Mouse (Mus musculus) heart, adult 11 months (tissue): ENCODE data around the gene Eef1akmt1.

Experiments used
- DNase-seq: peaks from one replicate; pipeline ENCODE4 v3.0.0; 2022

Eef1akmt1 gene

GRCm38 (mm10) chr14:57571155-57572133 is at the start of gene Eef1akmt1:
TSS of gene Eef1akmt1 (minus strand) at chr14:57571612.
- DNase-seq, result peak; percentile 100

- DNase-seq, result no peak
Observed at GRCm38 (mm10) chr14:57620598-57621236, 49.3 kb upstream of the Eef1akmt1 start.

- DNase-seq, result peak; percentile 91
Observed at GRCm38 (mm10) chr14:57619487-57619886, 48.1 kb upstream of the Eef1akmt1 start.

- no peak for DNase-seq
Observed at GRCm38 (mm10) chr14:57617675-57618074, 46.3 kb upstream of the Eef1akmt1 start.

- DNase-seq, result no peak
Observed at GRCm38 (mm10) chr14:57616339-57616965, 45.0 kb upstream of the Eef1akmt1 start.

- no peak for DNase-seq
Observed at GRCm38 (mm10) chr14:57615828-57616227, 44.4 kb upstream of the Eef1akmt1 start.

GRCm38 (mm10) chr14:57611034-57611433 is 39.6 kb upstream of the Eef1akmt1 start:
- no peak for DNase-seq

- DNase-seq, result no peak
Observed at GRCm38 (mm10) chr14:57609816-57610329, 38.5 kb upstream of the Eef1akmt1 start.

- DNase-seq, result peak; percentile 99
Observed at GRCm38 (mm10) chr14:57607500-57607899, 36.1 kb upstream of the Eef1akmt1 start.

GRCm38 (mm10) chr14:57606663-57607365 is 35.4 kb upstream of the Eef1akmt1 start:
- DNase-seq, result no peak

GRCm38 (mm10) chr14:57593279-57593678 is 21.9 kb upstream of the Eef1akmt1 start:
- no peak for DNase-seq

GRCm38 (mm10) chr14:57591830-57592229 is 20.4 kb upstream of the Eef1akmt1 start:
- DNase-seq, result no peak

- DNase-seq, result peak; percentile 70
Observed at GRCm38 (mm10) chr14:57576364-57577060, 5.1 kb upstream of the Eef1akmt1 start.

GRCm38 (mm10) chr14:57574792-57575587 is 3.6 kb upstream of the Eef1akmt1 start:
- DNase-seq, result peak; percentile 72

GRCm38 (mm10) chr14:57565626-57566025 is 5.8 kb downstream of the Eef1akmt1 start:
- peak; percentile 54 for DNase-seq

- no peak for DNase-seq
Observed at GRCm38 (mm10) chr14:57556922-57557321, 14.5 kb downstream of the Eef1akmt1 start.

GRCm38 (mm10) chr14:57555471-57556070 is 15.8 kb downstream of the Eef1akmt1 start:
- peak; percentile 45 for DNase-seq

- peak; percentile 45 for DNase-seq
Observed at GRCm38 (mm10) chr14:57554434-57554833, 17.0 kb downstream of the Eef1akmt1 start.

- DNase-seq, result no peak
Observed at GRCm38 (mm10) chr14:57552945-57553344, 18.5 kb downstream of the Eef1akmt1 start.

GRCm38 (mm10) chr14:57547062-57547461 is 24.4 kb downstream of the Eef1akmt1 start:
- DNase-seq, result no peak
